Mouse (Mus musculus): Measurements from ENCODE around the gene Mapk13. TPM values are rescaled to one million over a fixed set of nuclear protein-coding genes. Genes with fewer than 3 reads are reported as not detected.
"Not testable (repeated sequence)": the region's sequence is repeated elsewhere in the genome, so short reads cannot be mapped to it uniquely, and the experiment has no call there.

The Mapk13 gene
- polyA plus RNA-seq, 1 experiment, result 12.4 TPM

DNA sequence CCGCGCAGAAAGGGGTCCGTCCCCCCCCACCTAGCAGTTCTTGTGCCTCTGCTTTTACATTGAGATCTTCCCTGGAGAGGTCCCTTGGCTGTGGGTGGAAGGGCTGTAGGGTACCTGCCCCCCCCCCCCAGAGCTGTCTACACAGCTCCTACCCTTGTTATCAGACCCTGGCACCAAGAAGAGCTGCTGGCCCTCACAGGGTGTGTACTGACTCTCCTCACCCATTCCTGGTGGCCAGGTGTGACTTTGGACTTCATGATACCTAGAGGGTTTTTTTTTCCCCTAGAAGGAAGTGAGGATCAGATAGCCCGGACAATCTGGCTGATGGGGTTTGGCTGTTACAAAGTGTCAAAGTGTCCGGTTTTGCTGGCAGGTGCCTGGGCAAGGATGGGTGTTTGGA is 2.2 kb downstream of the Mapk13 start:
- H3K4me1 ChIP-seq (ENCODE audit: control insufficient read depth, insufficient read depth, low read length), result no peaks in the 10 kb centered on the region
- no peak overlapping the region for H3K27ac ChIP-seq (ENCODE audit: insufficient read depth, low read length)
- H3K4me3 ChIP-seq (ENCODE audit: insufficient read depth, low read length), result no peak overlapping the region
- no peak for TF ChIP-seq CTCF (IDR thresholded peaks at IDR 0.05; ENCODE audit: borderline replicate concordance, insufficient read depth, low read length)
- TF ChIP-seq POLR2A (IDR thresholded peaks at IDR 0.05; ENCODE audit: low read depth, low read length), result no peak

DNA sequence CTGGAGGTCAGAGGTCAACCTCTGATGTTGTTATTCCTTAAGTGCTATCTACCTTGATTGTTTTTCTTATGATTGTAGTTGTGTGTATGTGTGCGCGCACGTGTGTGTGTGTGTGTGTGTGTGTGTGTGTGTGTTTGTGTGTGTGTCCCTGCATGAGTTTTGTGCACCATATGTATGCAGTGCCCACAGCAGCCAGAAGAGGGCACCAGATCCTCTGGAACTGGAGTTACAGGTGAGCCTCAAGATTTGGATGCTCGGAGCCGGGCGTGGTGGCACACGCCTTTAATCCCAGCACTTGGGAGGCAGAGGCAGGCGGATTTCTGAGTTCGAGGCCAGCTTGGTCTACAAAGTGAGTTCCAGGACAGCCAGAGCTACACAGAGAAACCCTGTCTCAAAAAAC is 5.2 kb downstream of the Mapk13 start:
- H3K27ac ChIP-seq (ENCODE audit: insufficient read depth, low read length); H3K4me3 ChIP-seq (ENCODE audit: insufficient read depth, low read length); H3K4me1 ChIP-seq (ENCODE audit: control insufficient read depth, insufficient read depth, low read length): not testable (repeated sequence)

DNA sequence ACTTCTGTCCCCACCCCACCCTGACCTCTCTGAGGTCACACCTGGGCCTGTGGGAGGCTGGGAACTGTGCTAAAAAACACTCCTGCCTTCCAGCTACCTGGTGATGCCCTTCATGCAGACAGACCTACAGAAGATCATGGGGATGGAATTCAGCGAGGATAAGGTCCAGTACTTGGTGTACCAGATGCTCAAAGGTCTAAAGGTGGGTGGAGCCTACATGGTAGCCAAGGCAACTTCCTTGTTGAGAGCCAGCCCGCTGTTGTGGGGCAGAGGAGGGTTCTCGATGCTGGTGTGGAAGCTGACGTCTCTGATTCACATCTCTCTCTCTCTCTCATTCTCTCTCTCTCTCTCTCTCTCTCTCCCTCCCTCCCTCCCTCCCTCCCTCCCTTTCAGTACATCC is 6.1 kb downstream of the Mapk13 start:
- no peak overlapping the region for H3K4me3 ChIP-seq (ENCODE audit: insufficient read depth, low read length)
- no peak overlapping the region for H3K27ac ChIP-seq (ENCODE audit: insufficient read depth, low read length)
- H3K4me1 ChIP-seq (ENCODE audit: control insufficient read depth, insufficient read depth, low read length), result no peaks in the 10 kb centered on the region
- no peak for TF ChIP-seq POLR2A (IDR thresholded peaks at IDR 0.05; ENCODE audit: low read depth, low read length)
- TF ChIP-seq CTCF (IDR thresholded peaks at IDR 0.05; ENCODE audit: borderline replicate concordance, insufficient read depth, low read length), result no peak

DNA sequence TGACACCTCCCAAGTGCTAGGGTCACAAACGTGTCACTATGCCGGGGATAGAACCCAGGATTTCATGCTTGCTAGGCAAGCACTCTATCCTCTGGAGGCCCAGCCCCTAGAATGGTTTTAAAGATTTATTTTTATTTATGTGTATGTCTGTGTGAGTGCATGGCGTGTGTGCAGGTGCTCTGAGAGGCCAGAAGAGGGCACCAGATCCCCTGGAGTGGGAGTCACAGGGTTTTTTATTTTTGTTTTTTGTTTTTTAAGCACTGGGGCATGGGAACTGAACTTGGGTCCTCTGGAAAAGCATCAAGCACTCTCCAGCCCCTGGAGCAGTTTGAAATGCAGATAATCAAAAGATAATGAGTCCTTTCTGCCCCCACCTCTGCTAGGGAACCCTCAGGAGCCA is 7.7 kb downstream of the Mapk13 start:
- Histone ChIP-seq H3K4me1 (ENCODE audit: control insufficient read depth, insufficient read depth, low read length) (no peaks in the 10 kb centered on the region), H3K27ac (ENCODE audit: insufficient read depth, low read length) (no peak overlapping the region), H3K4me3 (ENCODE audit: insufficient read depth, low read length) (no peak overlapping the region)
- TF ChIP-seq CTCF (IDR thresholded peaks at IDR 0.05; ENCODE audit: borderline replicate concordance, insufficient read depth, low read length), result 0 out of 2 replicates have a peak, but pooled peaks have one; percentile 8
- TF ChIP-seq POLR2A (IDR thresholded peaks at IDR 0.05; ENCODE audit: low read depth, low read length), result no peak

DNA sequence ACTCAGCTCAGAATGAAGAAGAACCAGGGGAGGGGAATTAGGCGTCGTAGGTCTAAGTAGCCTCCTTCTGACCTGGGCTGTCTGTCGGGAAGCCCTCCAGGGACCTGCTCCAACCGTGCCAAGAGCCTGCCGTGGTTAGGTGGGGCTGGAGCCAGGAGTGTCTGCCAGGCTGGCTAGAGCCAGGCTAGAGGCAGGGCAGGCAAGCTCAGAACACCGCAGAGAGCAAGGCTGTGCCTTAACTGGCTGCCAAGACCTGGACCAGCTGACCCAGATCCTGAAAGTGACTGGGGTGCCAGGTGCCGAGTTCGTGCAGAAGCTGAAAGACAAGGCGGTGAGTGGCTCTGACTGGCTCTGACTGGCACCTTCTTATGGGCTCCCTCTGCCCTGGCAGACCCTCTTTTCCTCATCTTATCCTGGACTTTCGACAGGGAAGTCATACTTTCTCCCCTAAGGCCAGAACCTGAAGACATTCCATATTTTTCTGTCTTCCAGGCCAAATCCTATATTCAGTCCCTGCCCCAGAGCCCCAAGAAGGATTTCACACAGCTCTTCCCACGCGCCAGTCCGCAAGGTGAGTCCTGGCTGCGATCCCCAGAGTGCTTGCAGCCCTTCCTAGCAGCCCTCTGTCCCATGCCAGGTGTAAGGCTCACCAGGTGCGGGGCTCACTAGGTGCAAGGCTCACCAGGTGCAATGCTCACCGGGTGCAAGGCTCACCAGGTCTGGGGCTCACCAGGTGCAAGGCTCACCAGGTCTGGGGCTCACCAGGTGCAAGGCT is 8.3 kb downstream of the Mapk13 start:
- H3K27ac ChIP-seq (ENCODE audit: insufficient read depth, low read length), result no peak overlapping the region
- no peak overlapping the region for H3K4me3 ChIP-seq (ENCODE audit: insufficient read depth, low read length)
- no peaks in the 10 kb centered on the region for H3K4me1 ChIP-seq (ENCODE audit: control insufficient read depth, insufficient read depth, low read length)
- no peak for TF ChIP-seq POLR2A (IDR thresholded peaks at IDR 0.05; ENCODE audit: low read depth, low read length)

DNA sequence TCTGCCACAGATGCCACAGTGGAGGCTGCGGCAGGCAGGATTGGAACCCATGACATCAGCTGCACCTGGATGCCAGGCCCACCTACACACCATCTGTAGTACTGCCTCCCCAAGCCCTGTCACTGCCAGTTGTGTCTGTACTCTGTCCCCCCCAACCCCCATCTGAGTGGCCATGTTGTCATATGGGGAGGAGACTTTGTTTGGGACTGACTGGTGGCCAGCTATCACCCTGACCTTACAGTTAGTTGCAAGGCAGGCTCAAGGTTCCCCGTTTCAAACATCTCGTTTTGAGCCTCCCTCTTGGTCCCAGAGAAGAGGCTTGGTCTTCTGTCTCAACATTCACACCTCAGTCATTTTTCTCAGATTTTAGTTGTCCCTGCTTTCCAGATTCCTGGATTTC is 10.6 kb downstream of the Mapk13 start:
- Histone ChIP-seq H3K27ac (ENCODE audit: insufficient read depth, low read length) (no peak overlapping the region), H3K4me1 (ENCODE audit: control insufficient read depth, insufficient read depth, low read length) (no peaks in the 10 kb centered on the region), H3K4me3 (ENCODE audit: insufficient read depth, low read length) (no peak overlapping the region)
- TF ChIP-seq POLR2A (IDR thresholded peaks at IDR 0.05; ENCODE audit: low read depth, low read length) (no peak), CTCF (IDR thresholded peaks at IDR 0.05; ENCODE audit: borderline replicate concordance, insufficient read depth, low read length) (no peak)

DNA sequence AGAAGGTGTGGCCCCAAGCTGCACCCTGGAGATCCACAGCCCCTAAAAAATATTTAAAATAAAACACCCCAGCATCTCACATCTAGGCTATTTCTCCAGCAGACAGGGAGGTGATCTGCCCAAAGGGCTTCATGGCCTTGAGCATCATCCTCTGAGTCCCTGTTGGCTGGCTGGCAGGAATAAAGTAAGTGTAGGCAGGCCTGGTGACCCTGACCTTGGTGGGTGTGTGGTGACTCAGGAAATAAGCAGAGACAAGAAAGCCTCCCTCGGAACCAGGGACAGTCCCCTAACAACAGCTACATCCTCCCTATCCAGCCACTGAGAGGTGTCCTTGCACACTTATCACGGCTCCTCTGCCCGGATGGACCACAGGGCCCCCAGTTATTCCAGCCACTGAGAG is 11.7 kb downstream of the Mapk13 start:
- Histone ChIP-seq H3K4me1 (ENCODE audit: control insufficient read depth, insufficient read depth, low read length) (no peaks in the 10 kb centered on the region), H3K27ac (ENCODE audit: insufficient read depth, low read length) (no peak overlapping the region), H3K4me3 (ENCODE audit: insufficient read depth, low read length) (no peak overlapping the region)
- TF ChIP-seq POLR2A (IDR thresholded peaks at IDR 0.05; ENCODE audit: low read depth, low read length), result no peak
- TF ChIP-seq CTCF (IDR thresholded peaks at IDR 0.05; ENCODE audit: borderline replicate concordance, insufficient read depth, low read length), result no peak

DNA sequence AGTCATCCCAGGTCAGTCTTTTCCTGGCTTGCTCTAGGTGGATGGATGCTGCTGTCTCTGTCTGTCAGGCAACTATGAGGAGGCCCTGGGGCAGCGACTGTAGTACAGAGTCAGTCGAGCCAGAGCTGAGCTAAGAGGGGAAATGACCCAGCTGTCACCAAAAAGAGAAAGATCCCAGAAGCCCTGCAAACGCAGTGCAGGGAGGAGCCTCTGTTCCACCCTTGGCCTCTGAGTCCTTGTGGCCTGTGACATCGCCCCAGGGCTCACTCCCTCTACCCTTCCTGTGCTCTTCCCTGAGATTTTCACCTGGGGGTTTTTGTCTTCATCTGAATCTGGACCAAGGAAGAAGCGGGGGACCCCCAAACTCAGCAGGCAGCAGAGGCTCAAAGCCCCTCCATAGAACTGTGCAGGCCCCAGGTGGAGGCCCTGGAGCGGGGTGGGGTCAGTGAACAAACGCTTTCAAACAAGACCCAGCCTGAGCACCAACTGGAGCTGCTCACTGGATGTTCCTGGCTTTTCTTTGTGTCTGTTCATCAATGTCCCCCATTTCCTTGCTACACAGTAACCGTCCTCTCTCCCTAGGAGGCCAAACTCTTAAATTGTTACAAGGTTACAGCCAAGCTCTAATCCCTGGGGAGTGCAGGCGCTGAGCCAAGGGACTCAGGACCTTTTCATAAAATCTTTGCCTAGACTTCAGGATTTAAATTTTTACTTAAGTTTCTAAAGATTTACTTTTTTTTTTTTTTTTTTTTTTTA is 12.4 kb downstream of the Mapk13 start:
- Histone ChIP-seq H3K4me1 (ENCODE audit: control insufficient read depth, insufficient read depth, low read length) (no peaks in the 10 kb centered on the region), H3K27ac (ENCODE audit: insufficient read depth, low read length) (no peak overlapping the region), H3K4me3 (ENCODE audit: insufficient read depth, low read length) (no peak overlapping the region)
- TF ChIP-seq POLR2A (IDR thresholded peaks at IDR 0.05; ENCODE audit: low read depth, low read length) (no peak), CTCF (IDR thresholded peaks at IDR 0.05; ENCODE audit: borderline replicate concordance, insufficient read depth, low read length) (no peak)

DNA sequence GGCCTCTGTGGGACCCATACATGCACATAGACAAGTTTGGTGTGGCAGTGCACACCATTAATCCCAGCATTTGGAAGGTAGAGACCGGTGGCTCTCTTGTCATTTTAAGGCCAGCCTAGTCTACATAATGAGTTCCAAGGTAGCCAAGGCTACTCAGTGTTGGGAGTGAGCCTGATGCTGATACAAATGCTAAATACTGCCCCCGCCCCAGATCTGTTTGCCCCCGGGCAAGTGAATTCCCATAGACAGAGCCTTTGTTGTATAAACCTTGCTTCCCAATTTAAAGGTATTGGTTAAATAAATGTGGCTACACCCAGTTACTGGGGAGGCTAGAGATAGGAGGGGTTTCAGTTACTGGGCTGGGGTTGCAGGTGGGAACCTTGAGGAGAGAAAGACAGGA is 15.9 kb downstream of the Mapk13 start:
- no peaks in the 10 kb centered on the region; the same call in 1 of the 2 replicates for H3K4me1 ChIP-seq (ENCODE audit: control insufficient read depth, insufficient read depth, low read length)
- no peak for TF ChIP-seq CTCF (IDR thresholded peaks at IDR 0.05; ENCODE audit: borderline replicate concordance, insufficient read depth, low read length)
- no peak for TF ChIP-seq POLR2A (IDR thresholded peaks at IDR 0.05; ENCODE audit: low read depth, low read length)
- no peak overlapping the region for H3K27ac ChIP-seq (ENCODE audit: insufficient read depth, low read length)
- H3K4me3 ChIP-seq (ENCODE audit: insufficient read depth, low read length), result no peak overlapping the region

DNA sequence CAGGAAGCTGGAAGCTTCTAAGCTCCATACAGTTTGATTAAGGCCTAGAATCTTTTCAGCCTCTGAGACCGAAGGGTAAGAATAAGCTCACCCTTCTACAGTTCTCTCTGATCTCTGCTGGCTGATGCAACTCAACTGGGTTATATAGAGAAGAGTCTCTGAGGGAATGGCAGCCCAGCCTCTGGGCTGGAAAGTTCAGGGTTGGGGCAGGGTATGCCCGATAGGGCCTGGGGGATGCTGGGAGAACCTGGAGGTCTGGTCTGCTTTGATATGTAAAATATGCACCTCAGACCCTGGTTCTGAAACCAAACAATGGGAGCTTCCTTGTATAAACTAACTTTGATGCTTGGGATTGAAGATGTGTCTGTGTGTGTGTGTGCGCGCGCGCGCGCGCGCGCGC is 18.4 kb downstream of the Mapk13 start:
- no peak for TF ChIP-seq POLR2A (IDR thresholded peaks at IDR 0.05; ENCODE audit: low read depth, low read length)
- TF ChIP-seq CTCF (IDR thresholded peaks at IDR 0.05; ENCODE audit: borderline replicate concordance, insufficient read depth, low read length), result no peak
- Histone ChIP-seq H3K27ac (ENCODE audit: insufficient read depth, low read length) (no peak overlapping the region), H3K4me1 (ENCODE audit: control insufficient read depth, insufficient read depth, low read length) (no peaks in the 10 kb centered on the region; the same call in 1 of the 2 replicates), H3K4me3 (ENCODE audit: insufficient read depth, low read length) (no peak overlapping the region)
